Mouse (Mus musculus) megakaryocyte, embryonic 14.5 days (primary cell): Measurements from ENCODE around the gene 6820408C15Rik.

Source experiments
- FLI1 ChIP-seq: IDR thresholded peaks from 2 replicates; pipeline ENCODE4 v1.6.1; 2012; ENCODE audit warnings: low read length, inconsistent platforms, mixed read lengths
- GATA1 ChIP-seq: IDR thresholded peaks from 3 replicates; pipeline ENCODE4 v1.6.1; 2012; ENCODE audit warnings: mixed read lengths, low read length, inconsistent platforms, borderline replicate concordance

DNA sequence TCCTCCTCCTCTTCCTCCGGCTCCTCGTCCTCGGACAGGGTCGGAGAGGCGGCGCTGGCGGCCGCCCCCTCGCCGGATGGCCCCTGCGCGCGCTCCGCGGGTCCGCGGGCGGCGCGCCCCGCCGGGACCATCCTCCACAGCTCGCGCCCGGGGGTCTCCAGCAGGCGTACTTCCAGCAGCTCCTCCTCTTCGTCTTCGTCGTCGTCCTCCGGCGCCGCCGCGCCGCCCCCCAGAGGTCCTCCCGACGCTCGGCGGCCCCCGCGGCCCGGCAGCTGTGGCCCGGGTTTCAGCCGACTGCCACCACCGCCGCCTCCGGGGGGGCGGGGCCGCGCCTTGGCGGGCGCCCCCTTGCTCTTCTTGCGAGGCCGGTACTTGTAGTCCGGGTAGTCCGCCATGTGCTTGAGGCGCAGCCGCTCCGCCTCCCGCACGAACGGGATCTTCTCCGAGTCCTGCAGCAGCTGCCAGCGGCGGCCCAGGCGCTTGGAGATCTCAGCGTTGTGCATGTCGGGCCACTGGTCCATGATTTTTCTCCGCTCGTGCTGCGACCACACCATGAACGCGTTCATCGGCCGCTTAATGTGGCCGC is 18.3 kb upstream of the 6820408C15Rik start:
- no peak for TF ChIP-seq GATA1
- TF ChIP-seq FLI1 = no peak
